Mouse (Mus musculus): ENCODE data around the gene Ints6l.

The Ints6l gene

GRCm38 (mm10) chrX:56454671-56455371 is at the start of gene Ints6l:
Gene Ints6l, plus strand, starts transcription at chrX:56454857.
- DNase-seq (ENCODE audit: low read depth, low spot score): peak; percentile 56

GRCm38 (mm10) chrX:56405482-56405881 is 49.2 kb upstream of the Ints6l start:
- DNase-seq (ENCODE audit: low read depth, low spot score): no peak

GRCm38 (mm10) chrX:56406128-56406527 is 48.5 kb upstream of the Ints6l start:
- DNase-seq (ENCODE audit: low read depth, low spot score): no peak

DNA sequence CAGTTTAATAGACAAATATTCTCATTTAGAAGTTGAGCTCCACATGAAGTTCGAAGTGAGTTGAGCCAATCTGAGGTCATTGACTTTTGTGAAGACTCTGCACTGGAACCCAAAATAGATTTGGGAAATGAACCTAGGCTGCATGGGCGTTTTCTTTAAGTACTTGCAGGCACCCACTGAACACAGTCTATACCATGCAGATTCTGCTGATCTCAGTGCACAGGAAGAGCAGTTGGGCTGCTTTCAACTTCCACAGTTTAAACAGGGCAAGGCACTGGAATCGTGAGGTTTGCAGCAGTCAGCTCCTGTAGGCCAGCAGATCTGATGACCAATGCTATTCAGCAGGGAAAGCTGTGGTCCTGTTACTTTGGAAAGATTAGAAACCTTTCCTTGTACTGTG is 38.4 kb upstream of the Ints6l start:
- DNase-seq (ENCODE audit: low read depth, low spot score): no peak

DNA sequence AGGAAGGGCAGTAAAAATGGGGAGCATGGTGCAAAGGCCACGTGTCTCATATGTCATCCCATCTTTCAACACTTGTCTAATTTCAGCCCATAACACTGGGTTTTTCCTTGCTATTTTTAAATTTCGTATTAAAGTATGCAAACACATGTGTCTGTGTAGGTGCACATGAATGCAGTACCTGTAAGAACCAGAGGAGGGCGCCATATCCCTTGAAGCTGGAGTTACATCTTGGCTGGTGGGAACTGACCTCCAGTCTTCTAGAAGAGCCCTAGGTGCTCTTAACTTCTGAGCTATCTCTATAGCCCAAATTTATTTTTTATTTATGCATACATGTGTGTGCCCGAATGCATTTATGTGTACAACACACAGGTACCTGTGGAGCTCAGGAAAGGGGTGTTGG is 37.1 kb upstream of the Ints6l start:
- no peak for DNase-seq (ENCODE audit: low read depth, low spot score)

DNA sequence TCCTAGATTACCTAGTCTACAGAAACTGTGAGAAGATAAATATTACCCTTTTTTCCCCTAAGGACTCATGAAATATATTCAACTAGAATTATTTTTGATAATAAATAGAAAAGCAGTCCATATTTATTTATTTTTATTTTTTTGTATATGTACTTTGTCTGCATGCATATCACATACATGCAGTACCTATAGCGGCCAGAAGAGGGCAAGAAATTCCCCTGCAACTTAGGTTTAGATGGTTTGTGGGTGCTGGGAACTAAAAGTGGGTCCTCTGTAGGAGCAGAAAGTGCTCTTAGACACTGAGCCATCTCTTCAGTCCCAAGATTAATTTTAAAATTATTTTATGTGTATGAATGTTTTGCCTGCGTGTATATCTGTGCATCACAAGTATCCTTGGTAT is 24.1 kb upstream of the Ints6l start:
- DNase-seq (ENCODE audit: low read depth, low spot score): no peak

GRCm38 (mm10) chrX:56435758-56436283 is 18.8 kb upstream of the Ints6l start:
- DNase-seq (ENCODE audit: low read depth, low spot score): no peak

GRCm38 (mm10) chrX:56446487-56447428 is 7.9 kb upstream of the Ints6l start:
- DNase-seq (ENCODE audit: low read depth, low spot score): no peak

DNA sequence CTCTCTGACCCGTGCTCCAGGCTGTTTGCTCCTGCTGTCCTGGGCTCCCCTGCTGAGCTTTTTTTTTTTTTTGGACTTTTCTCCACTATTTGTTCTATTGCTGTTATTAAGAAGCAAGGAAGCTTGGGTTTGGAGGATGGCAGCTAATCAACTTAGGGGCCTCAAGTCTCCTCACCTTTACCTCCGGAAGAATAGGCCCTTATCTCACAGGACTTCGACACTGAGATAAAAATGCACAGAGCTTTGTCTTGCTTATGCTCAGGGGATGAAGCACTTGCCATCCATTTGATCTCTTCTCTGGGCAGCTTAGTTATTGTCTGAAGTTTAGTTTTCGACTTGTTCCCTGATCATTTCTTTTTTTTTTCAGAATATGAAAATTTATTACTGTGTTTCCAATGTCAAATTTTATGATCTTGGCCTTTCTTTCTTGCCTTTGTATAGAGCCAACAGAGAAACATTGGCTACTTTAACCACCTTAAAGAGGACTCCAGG is 7.1 kb upstream of the Ints6l start, which contains the start of gene Gm2174:
Gm2174 (plus strand) TSS at position 442 of the 492 bp plus-strand sequence.
- DNase-seq (ENCODE audit: low read depth, low spot score): no peak

DNA sequence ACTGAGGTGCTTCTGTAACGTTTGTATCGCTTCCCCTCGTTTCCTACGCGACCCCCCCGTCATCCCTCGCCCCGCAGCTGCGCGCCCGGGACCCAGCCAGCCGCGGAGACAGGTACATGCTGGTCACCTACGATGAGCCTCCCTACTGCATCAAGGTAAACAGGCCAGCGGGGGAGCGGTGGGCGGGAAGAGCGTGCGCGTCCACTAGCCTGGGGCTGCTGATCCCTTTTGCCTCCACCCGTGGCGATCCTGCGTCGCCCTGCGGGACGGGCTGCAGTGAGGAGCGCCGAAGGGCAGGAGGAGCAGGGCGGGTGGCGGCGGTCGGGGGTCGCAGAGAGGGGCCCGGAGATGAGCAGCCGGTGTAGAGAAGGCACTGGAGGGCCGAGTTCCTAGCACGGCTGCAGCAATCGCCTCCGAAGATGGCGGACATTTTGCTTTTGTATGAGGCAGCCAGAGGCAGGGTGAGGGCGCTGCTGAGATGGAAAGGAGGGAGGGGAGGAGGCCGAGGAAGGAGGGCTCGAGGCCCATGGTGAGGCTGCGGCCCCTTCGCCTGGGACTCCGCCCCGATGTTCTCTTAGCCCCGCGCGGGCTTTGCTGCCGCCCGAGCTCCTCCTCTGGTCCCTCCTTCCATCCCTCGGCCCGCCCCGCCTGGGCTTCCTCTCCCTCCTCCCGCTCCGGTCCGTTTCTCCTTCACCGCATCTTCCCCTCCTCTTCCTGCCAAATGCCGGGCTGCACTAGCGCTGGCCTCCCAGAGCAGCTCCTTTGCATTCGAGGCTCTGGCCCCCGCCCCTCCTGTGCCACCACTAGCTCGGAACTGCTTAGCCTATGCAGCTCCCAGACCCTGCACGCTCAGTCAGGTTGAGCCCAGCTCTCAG is 952 bp downstream of the Ints6l start:
- peak; percentile 77 for DNase-seq (ENCODE audit: low read depth, low spot score)

DNA sequence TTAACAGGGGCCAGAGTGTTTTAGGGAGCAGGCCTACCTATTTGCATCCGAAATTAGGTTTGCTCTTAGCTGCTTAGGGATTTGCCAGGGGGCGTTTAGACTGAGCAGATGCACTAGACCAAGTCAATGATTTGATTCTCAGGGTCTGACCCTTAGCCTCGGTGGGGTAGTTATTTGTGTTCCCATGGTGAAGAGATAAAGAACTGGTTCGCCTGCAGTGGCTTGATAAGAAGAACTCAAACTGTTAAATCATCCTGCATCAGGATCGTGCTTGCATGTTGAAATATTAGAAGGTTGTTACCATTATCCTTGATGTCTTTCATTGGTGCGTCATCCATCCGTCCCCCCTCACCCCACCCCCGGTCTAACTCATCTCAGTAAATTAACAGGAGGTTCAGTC is 1.7 kb downstream of the Ints6l start:
- DNase-seq (ENCODE audit: low read depth, low spot score): no peak

DNA sequence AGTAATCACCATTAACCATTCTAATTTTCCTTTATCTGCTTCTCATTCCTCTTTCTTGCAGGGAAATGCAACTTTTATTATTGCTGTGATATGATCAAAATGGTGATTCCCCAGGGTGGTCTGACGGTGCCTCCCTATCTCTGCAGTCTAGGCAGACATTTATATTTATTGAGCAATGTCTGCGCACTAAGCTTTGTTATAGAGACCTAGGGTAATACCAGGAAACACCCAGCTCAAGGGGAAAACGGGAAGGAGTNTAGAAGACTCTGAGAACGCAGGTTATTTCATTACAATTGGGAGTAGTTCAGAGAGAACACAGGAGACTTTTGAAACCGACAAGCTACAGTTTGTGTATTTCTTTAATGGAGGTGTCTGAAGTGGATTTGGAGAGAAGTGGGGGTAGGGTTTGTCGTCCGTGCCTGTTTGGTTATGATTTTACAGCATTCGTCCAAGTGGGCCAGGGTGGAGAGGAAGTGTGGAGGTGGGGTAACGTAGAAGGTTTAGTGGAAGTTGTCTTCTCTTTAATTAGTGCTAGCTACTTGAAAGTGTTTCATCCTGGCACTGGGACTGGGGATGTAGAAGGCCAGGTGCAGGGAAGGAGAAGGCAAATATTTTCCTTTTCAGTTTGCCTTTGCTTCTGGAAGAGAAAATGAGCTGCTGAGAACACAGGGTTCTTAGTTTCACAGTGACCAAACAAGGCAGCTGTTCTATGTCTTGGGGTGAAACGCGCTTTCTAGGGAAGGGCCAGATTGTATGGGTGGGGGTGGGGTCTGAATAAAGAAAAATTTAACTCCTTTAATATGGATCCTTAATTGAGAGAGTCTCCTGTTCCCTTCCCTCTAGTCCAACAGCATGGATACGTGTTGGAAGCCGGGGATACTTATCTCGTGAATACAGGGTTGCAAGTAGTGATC is 7.6 kb downstream of the Ints6l start:
- no peak for DNase-seq (ENCODE audit: low read depth, low spot score)

GRCm38 (mm10) chrX:56464906-56465305 is 10.2 kb downstream of the Ints6l start:
- DNase-seq (ENCODE audit: low read depth, low spot score): no peak

DNA sequence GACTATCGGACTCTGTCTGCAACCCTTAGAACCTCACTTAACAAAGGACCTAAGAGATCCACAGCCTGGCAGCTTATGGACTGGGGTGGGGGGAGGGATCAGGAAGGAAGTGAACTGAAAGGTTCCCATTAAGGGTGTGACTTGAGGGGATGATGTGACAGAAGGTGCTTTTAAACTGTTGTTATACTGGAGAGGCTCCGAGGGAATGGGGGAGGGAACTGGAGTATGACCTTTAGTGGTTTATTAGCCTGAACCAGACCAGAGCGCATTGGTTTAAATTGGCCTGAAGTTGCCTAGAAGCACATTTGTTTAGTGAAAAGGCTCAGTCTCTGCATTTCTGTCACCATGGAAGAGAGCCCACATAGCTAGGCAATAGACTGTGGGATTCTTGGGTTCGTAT is 13.0 kb downstream of the Ints6l start:
- DNase-seq (ENCODE audit: low read depth, low spot score): no peak

DNA sequence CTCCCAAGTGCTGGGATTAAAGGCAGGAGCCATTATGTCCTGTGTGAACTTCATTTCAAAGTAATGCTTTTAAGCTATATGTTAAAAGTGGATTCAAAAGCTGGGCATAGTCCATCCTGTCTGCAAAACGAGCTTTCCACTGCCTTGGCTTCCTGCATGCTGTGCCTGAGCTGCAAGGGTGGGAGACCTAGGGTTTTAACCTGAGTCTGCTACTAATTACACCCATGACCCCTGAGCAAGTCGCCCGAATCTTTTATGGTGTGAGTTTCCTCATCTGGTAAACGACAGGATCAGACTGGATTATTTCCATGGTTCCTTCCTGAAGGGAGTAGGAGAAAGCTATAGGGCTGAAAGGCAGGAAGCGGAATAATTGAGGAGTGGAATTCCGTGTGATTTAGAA is 13.8 kb downstream of the Ints6l start:
- no peak for DNase-seq (ENCODE audit: low read depth, low spot score)

- no peak for DNase-seq (ENCODE audit: low read depth, low spot score)
Measured at GRCm38 (mm10) chrX:56474035-56474434, 19.4 kb downstream of the Ints6l start.

- no peak for DNase-seq (ENCODE audit: low read depth, low spot score)
Measured at GRCm38 (mm10) chrX:56477553-56477952, 22.9 kb downstream of the Ints6l start.

- DNase-seq (ENCODE audit: low read depth, low spot score): no peak
Measured at GRCm38 (mm10) chrX:56481906-56482305, 27.2 kb downstream of the Ints6l start.

DNA sequence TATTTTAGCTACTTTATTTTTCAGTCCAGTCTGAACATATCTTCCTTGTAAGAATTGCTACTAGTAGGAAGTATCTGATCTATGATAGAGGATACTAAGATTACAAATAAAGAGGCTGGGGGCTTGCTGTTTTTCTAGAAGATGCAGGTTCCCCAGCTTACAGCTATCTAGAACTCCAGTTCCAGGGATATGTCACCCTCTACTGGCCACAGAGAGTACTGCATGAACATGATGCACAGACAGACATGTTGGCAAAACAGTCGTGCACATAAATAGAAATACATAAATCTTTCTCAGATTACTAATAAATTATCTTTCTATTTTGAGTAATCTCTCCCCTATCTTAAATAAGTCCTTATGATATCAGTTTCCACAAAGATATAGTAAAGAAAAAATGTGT is 35.1 kb downstream of the Ints6l start:
- peak; percentile 56 for DNase-seq (ENCODE audit: low read depth, low spot score)

- no peak for DNase-seq (ENCODE audit: low read depth, low spot score)
Measured at GRCm38 (mm10) chrX:56497241-56497640, 42.6 kb downstream of the Ints6l start.
